Mouse (Mus musculus) MEL (cell line): Measurements from ENCODE around the gene Rhot2. TPM values are rescaled to one million over a fixed set of nuclear protein-coding genes. Genes with fewer than 3 reads are reported as not detected.
A peak's percentile ranks its signal among the peaks of the same experiment; 100 is the strongest.

ENCODE experiments used
- DNase-seq: peaks from one replicate; pipeline ENCODE4 v3.0.0; 2011; ENCODE audit warnings: low read depth, low spot score
- H3K27ac ChIP-seq: 2 replicates; pipeline ENCODE4 v1.5.1; 2012; ENCODE audit warnings: low read depth, mild to moderate bottlenecking, control low read depth, low read length, moderate library complexity; ENCODE audit not compliant: control insufficient read depth
- H3K27me3 ChIP-seq, 2 experiments: fragments of 150-350 bp in 1 of 2; sonication (generic) in 1 of 2; 2 replicates each; pipeline ENCODE4 v1.6.1; 2012; ENCODE audit warnings: low read length in 2 of 2, mild to moderate bottlenecking in 2 of 2, improper control_type of control experiment in 1 of 2, moderate library complexity in 1 of 2; ENCODE audit not compliant: insufficient read depth in 2 of 2, control insufficient read depth in 1 of 2
- H3K36me3 ChIP-seq, 2 experiments: 2 replicates each; pipeline ENCODE4 v1.6.1; 2012 to 2014; ENCODE audit warnings: low read length in 2 of 2, improper control_type of control experiment in 1 of 2, inconsistent platforms in 1 of 2, mild to moderate bottlenecking in 1 of 2; ENCODE audit not compliant: insufficient read depth in 2 of 2, control insufficient read depth in 1 of 2
- H3K4me1 ChIP-seq, 2 experiments: fragments of 150-350 bp in 1 of 2; sonication (generic) in 1 of 2; 2 replicates each; pipeline ENCODE4 v1.6.1; 2012; ENCODE audit warnings: low read length in 2 of 2, improper control_type of control experiment in 1 of 2, mild to moderate bottlenecking in 1 of 2; ENCODE audit not compliant: insufficient read depth in 2 of 2, control insufficient read depth in 1 of 2
- H3K4me3 ChIP-seq, 2 experiments: fragments of 150-350 bp in 1 of 2; sonication (generic) in 1 of 2; 2 replicates each; pipeline ENCODE4 v1.5.1; 2012; ENCODE audit warnings: low read depth in 2 of 2, low read length in 2 of 2, mild to moderate bottlenecking in 2 of 2, moderate library complexity in 2 of 2, control low read depth in 1 of 2, improper control_type of control experiment in 1 of 2; ENCODE audit not compliant: control insufficient read depth in 1 of 2, insufficient read depth in 1 of 2
- H3K79me2 ChIP-seq: 2 replicates; pipeline ENCODE4 v1.6.1; 2012; ENCODE audit warnings: mild to moderate bottlenecking, low read length, moderate library complexity; ENCODE audit not compliant: control insufficient read depth, poor library complexity, insufficient read depth
- H3K9ac ChIP-seq: 2 replicates; pipeline ENCODE4 v1.6.1; 2012; ENCODE audit warnings: low read depth, mild to moderate bottlenecking, control low read depth, low read length, moderate library complexity; ENCODE audit not compliant: control insufficient read depth, poor library complexity, severe bottlenecking
- H3K9me3 ChIP-seq: fragments of 150-350 bp; sonication (generic); replicated peaks from 2 replicates; pipeline ENCODE4 v1.6.1; 2012; ENCODE audit warnings: mild to moderate bottlenecking, low read length, improper control_type of control experiment, moderate library complexity; ENCODE audit not compliant: insufficient read depth
- CHD1 ChIP-seq: IDR thresholded peaks from 2 replicates; pipeline ENCODE4 v1.6.1; 2012; ENCODE audit warnings: low read depth, mild to moderate bottlenecking, inconsistent platforms, low read length, improper control_type of control experiment
- E2F4 ChIP-seq: IDR thresholded peaks from 2 replicates; pipeline ENCODE4 v1.6.1; 2011; ENCODE audit warnings: low read depth, low read length, improper control_type of control experiment, borderline replicate concordance
- ELF1 ChIP-seq: IDR thresholded peaks from 2 replicates; pipeline ENCODE4 v1.6.1; 2014; ENCODE audit warnings: low read depth, mild to moderate bottlenecking, inconsistent platforms, low read length, improper control_type of control experiment, moderate library complexity
- EP300 ChIP-seq, 2 experiments: IDR thresholded peaks; 2 replicates each; pipeline ENCODE4 v1.6.1; 2011; ENCODE audit warnings: improper control_type of control experiment in 2 of 2, low read length in 2 of 2, low read depth in 1 of 2, mild to moderate bottlenecking in 1 of 2
- HCFC1 ChIP-seq: IDR thresholded peaks from 2 replicates; pipeline ENCODE4 v1.6.1; 2012; ENCODE audit warnings: low read depth, mild to moderate bottlenecking, inconsistent platforms, low read length, improper control_type of control experiment, moderate library complexity
- JUND ChIP-seq: IDR thresholded peaks from 2 replicates; pipeline ENCODE4 v1.6.1; 2011; ENCODE audit warnings: low read depth, mild to moderate bottlenecking, improper control_type of control experiment, low read length
- KAT2A ChIP-seq: conservative IDR thresholded peaks from 2 replicates; pipeline ENCODE4 v1.6.1; 2012; ENCODE audit warnings: low read depth, low read length, improper control_type of control experiment, inconsistent platforms
- MAFK ChIP-seq: IDR thresholded peaks from 2 replicates; pipeline ENCODE4 v1.6.1; 2011; ENCODE audit warnings: low read depth, mild to moderate bottlenecking, low read length, improper control_type of control experiment, borderline replicate concordance
- MAX ChIP-seq: IDR thresholded peaks from 2 replicates; pipeline ENCODE4 v1.6.1; 2011; ENCODE audit warnings: low read length, improper control_type of control experiment
- MEF2A ChIP-seq: IDR thresholded peaks from 2 replicates; pipeline ENCODE4 v1.6.1; 2014; ENCODE audit warnings: low read depth, mild to moderate bottlenecking, inconsistent platforms, low read length, improper control_type of control experiment; ENCODE audit not compliant: poor library complexity, insufficient replicate concordance, severe bottlenecking; ENCODE audit errors: extremely low read depth
- MYB ChIP-seq: IDR thresholded peaks from 2 replicates; pipeline ENCODE4 v1.6.1; 2011; ENCODE audit warnings: mild to moderate bottlenecking, low read depth, low read length, improper control_type of control experiment
- MYC ChIP-seq: IDR thresholded peaks from 2 replicates; pipeline ENCODE4 v1.6.1; 2011; ENCODE audit warnings: low read depth, mild to moderate bottlenecking, low read length, improper control_type of control experiment, moderate library complexity
- NELFE ChIP-seq: IDR thresholded peaks from 2 replicates; pipeline ENCODE4 v1.6.1; 2011; ENCODE audit warnings: low read depth, low read length, improper control_type of control experiment
- NRF1 ChIP-seq: IDR thresholded peaks from 2 replicates; pipeline ENCODE4 v1.6.1; 2014; ENCODE audit warnings: low read depth, mild to moderate bottlenecking, inconsistent platforms, low read length, improper control_type of control experiment, moderate library complexity; ENCODE audit not compliant: poor library complexity, insufficient read depth, severe bottlenecking
- POLR2AphosphoS2 ChIP-seq: IDR thresholded peaks from 2 replicates; pipeline ENCODE4 v1.6.1; 2011; ENCODE audit warnings: low read length, improper control_type of control experiment
- POLR2AphosphoS5 ChIP-seq: IDR thresholded peaks from 2 replicates; pipeline ENCODE4 v1.6.1; 2012; ENCODE audit warnings: low read depth, borderline replicate concordance, mild to moderate bottlenecking, inconsistent platforms, low read length, moderate library complexity, mixed read lengths
- RAD21 ChIP-seq: IDR thresholded peaks from 2 replicates; pipeline ENCODE4 v1.6.1; 2011; ENCODE audit warnings: mild to moderate bottlenecking, low read depth, low read length, improper control_type of control experiment
- RCOR1 ChIP-seq: IDR thresholded peaks from 2 replicates; pipeline ENCODE4 v1.6.1; 2012; ENCODE audit warnings: low read depth, mild to moderate bottlenecking, inconsistent platforms, low read length, improper control_type of control experiment
- SIN3A ChIP-seq: IDR thresholded peaks from 2 replicates; pipeline ENCODE4 v1.6.1; 2012; ENCODE audit warnings: low read length, improper control_type of control experiment, inconsistent platforms
- TBP ChIP-seq: IDR thresholded peaks from 2 replicates; pipeline ENCODE4 v1.8.0; 2011; ENCODE audit warnings: low read depth, low read length, improper control_type of control experiment
- UBTF ChIP-seq: IDR thresholded peaks from 2 replicates; pipeline ENCODE4 v1.6.1; 2012; ENCODE audit warnings: low read depth, mild to moderate bottlenecking, inconsistent platforms, low read length, improper control_type of control experiment, moderate library complexity, borderline replicate concordance; ENCODE audit not compliant: insufficient read depth
- ZC3H11A ChIP-seq: IDR thresholded peaks from 2 replicates; pipeline ENCODE4 v1.6.1; 2012; ENCODE audit warnings: low read depth, mild to moderate bottlenecking, inconsistent platforms, low read length, improper control_type of control experiment
- ZKSCAN1 ChIP-seq: IDR thresholded peaks from 2 replicates; pipeline ENCODE4 v1.6.1; 2012; ENCODE audit warnings: low read depth, mild to moderate bottlenecking, inconsistent platforms, low read length, improper control_type of control experiment, moderate library complexity
- ZNF384 ChIP-seq: IDR thresholded peaks from 2 replicates; pipeline ENCODE4 v1.6.1; 2012; ENCODE audit warnings: low read depth, mild to moderate bottlenecking, inconsistent platforms, low read length, improper control_type of control experiment
- polyA plus RNA-seq, 2 experiments: library from polyadenylated mRNA; stranded (reverse) in 1 of 2; unstranded in 1 of 2; fragments of >175 nt in 1 of 2; fragments of >200 nt in 1 of 2; gene quantifications; 2 replicates each; pipeline versions ENCODE4 v1.2.1 to v1.2.4; 2012; ENCODE audit warnings: low replicate concordance in 2 of 2, low read depth in 1 of 2; ENCODE audit not compliant: insufficient read length in 2 of 2, insufficient read depth in 1 of 2, missing spikeins in 1 of 2
- total RNA-seq: library from RNA; depleted of rRNA; stranded (reverse); fragments of 300-350 nt; gene quantifications from 2 replicates; pipeline ENCODE4 v1.2.3, GENCODE M21; 2012

Gene Rhot2
- total and polyA plus RNA-seq, 3 experiments: 29.1 to 54.5 TPM; not detected in 1

DNA sequence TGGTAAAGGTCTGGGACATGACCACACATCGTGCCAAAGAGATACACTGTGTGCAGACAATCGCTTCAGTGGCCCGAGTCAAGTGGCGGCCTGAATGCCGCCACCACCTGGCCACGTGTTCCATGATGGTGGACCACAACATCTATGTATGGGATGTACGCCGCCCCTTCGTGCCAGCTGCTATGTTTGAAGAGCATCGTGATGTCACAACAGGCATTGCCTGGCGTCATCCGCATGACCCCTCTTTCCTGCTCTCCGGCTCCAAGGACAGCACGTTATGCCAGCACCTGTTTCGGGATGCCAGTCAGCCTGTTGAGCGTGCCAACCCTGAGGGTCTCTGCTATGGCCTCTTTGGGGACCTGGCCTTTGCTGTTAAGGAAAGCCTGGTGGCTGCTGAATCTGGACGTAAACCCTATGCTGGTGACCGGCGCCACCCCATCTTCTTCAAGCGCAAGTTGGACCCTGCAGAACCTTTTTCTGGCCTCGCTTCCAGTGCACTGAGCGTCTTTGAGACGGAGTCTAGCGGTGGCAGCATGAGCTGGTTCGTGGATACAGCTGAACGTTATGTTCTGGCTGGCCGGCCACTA is 18.6 kb downstream of the Rhot2 start:
- Histone ChIP-seq H3K27me3 (no peaks in the 10 kb centered on the region), H3K36me3 (peaks cover 0 to 12% of the 10 kb centered on the region in 2 experiments; a peak in 2 of 4 replicates), H3K79me2 (peaks cover 44% of the 10 kb centered on the region), H3K4me3 (no peak overlapping the region), H3K9ac (no peak overlapping the region), H3K27ac (no peak overlapping the region), H3K4me1 (peaks cover 0 to 33% of the 10 kb centered on the region in 2 experiments; a peak in 2 of 4 replicates), H3K9me3 (no peaks in the 10 kb centered on the region)
- no peak for DNase-seq
- TF ChIP-seq MAFK (no peak), E2F4 (no peak), JUND (no peak), ZC3H11A (no peak), POLR2AphosphoS5 (no peak), ELF1 (no peak), EP300 (IDR thresholded peaks at IDR 0.05; ENCODE audit: low read depth in 1 of 2, low read length in 2 of 2) (no peak), POLR2AphosphoS2 (no peak)

DNA sequence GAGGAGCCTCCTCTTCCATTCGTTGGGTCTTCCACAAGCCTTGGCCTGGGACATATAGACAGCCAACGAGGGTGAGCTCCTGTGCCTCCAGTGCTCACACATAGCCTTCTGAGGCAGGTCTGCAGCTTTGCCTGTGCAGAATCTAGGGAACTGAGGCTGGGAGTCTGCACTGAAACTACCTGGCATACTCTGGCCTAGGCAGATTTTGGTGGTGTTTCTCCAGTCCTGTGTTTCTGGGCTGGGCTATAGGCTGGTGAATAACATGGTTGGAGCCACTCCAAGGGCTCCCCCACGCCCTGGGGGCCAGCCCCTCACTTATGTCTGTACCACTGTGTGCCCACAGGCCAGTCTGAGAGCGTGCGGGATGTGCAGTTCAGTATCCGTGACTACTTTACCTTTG is 19.3 kb downstream of the Rhot2 start:
- H3K4me1 ChIP-seq: peaks cover 0 to 29% of the 10 kb centered on the region in 2 experiments; a peak in 2 of 4 replicates
- no peak for DNase-seq
- H3K79me2 ChIP-seq: peaks cover 38% of the 10 kb centered on the region
- H3K27ac ChIP-seq: no peak overlapping the region
- peaks cover 0 to 11% of the 10 kb centered on the region in 2 experiments; a peak in 2 of 4 replicates for H3K36me3 ChIP-seq
- H3K27me3 ChIP-seq: no peaks in the 10 kb centered on the region; a peak in 1 of 4 replicates
- H3K9ac ChIP-seq: peak overlapping the region; percentile 63
- TF ChIP-seq RAD21 (no peak), KAT2A (no peak), MAFK (no peak), MAX (no peak), NELFE (no peak), JUND (no peak), TBP (no peak), MEF2A (no peak), CHD1 (no peak), UBTF (no peak), MYB (no peak), E2F4 (no peak), NRF1 (no peak), RCOR1 (no peak), HCFC1 (no peak), SIN3A (no peak), ZNF384 (no peak), EP300 (IDR thresholded peaks at IDR 0.05; ENCODE audit: low read depth in 1 of 2, low read length in 2 of 2) (no peak), ZKSCAN1 (no peak), MYC (no peak)
- peak overlapping the region; percentile 73 to 89 for H3K4me3 ChIP-seq
- no peaks in the 10 kb centered on the region for H3K9me3 ChIP-seq
